Mouse (Mus musculus): ENCODE data around the gene March4.

- TF ChIP-seq CTCF (IDR thresholded peaks at IDR 0.05; ENCODE audit: low read depth) (no peak), EP300 (IDR thresholded peaks at IDR 0.05; ENCODE audit: low read depth) (no peak)
Measured at GRCm38 (mm10) chr1:72426456-72426855, 110.3 kb downstream of the March4 start.

Data from liver, postnatal 0 days (tissue).